Mouse (Mus musculus): ENCODE results near the gene Selenoh. TPM values are rescaled to one million over a fixed set of nuclear protein-coding genes. Genes with fewer than 3 reads are reported as not detected.
"Not testable (repeated sequence)": the region's sequence is repeated elsewhere in the genome, so short reads cannot be mapped to it uniquely, and the experiment has no call there.

The Selenoh gene
- polyA plus RNA-seq, 1 experiment = 129 TPM

- no peaks in the 10 kb centered on the region for H3K27me3 ChIP-seq (ENCODE audit: control insufficient read depth, insufficient read depth, insufficient read length)
- H3ac ChIP-seq (ENCODE audit: control insufficient read depth, insufficient read length) = peak overlapping the region; percentile 26
- peak overlapping the region; percentile 61 for H3K4me3 ChIP-seq
- H3K4me2 ChIP-seq (ENCODE audit: low read depth) = peak overlapping the region; percentile 89
- peaks cover 31% of the 10 kb centered on the region for H3K79me2 ChIP-seq (ENCODE audit: control insufficient read depth, insufficient read depth)
- no peak for TF ChIP-seq TCF3 (IDR thresholded peaks at IDR 0.05; ENCODE audit: insufficient read length, low read depth)
- TF ChIP-seq REST (IDR thresholded peaks at IDR 0.05; ENCODE audit: insufficient read depth, insufficient read length) = no peak
- TF ChIP-seq SRF (IDR thresholded peaks at IDR 0.05; ENCODE audit: control insufficient read depth, insufficient read length, low read depth) = no peak
- no peak for TF ChIP-seq POLR2AphosphoS2 (IDR thresholded peaks at IDR 0.05; ENCODE audit: insufficient read length, low read depth)
- no peak for TF ChIP-seq USF1 (IDR thresholded peaks at IDR 0.05; ENCODE audit: low read depth)
- H3K36me3 ChIP-seq (ENCODE audit: control insufficient read depth, insufficient read depth) = peaks cover 10% of the 10 kb centered on the region
Measured at GRCm38 (mm10) chr2:84677270-84677967, 6.8 kb upstream of the Selenoh start.

GRCm38 (mm10) chr2:84671535-84671934 lies 965 bp upstream of the Selenoh start:
- H3K79me2 ChIP-seq (ENCODE audit: control insufficient read depth, insufficient read depth) = peaks cover 19% of the 10 kb centered on the region
- not testable (repeated sequence) for H3K27me3 ChIP-seq (ENCODE audit: control insufficient read depth, insufficient read depth, insufficient read length); H3ac ChIP-seq (ENCODE audit: control insufficient read depth, insufficient read length); H3K4me2 ChIP-seq (ENCODE audit: low read depth)
- H3K36me3 ChIP-seq (ENCODE audit: control insufficient read depth, insufficient read depth) = peaks cover 12% of the 10 kb centered on the region
- H3K4me3 ChIP-seq = peak overlapping the region; percentile 92

- H3K79me2 ChIP-seq (ENCODE audit: control insufficient read depth, insufficient read depth) = peaks cover 15% of the 10 kb centered on the region
- H3ac ChIP-seq (ENCODE audit: control insufficient read depth, insufficient read length) = peak overlapping the region; percentile 91
- TF ChIP-seq CEBPB (IDR thresholded peaks at IDR 0.05; ENCODE audit: insufficient read depth, poor library complexity, severe bottlenecking) = no peak
- no peak for TF ChIP-seq MYOD1 (IDR thresholded peaks at IDR 0.05; ENCODE audit: control insufficient read depth in 1 of 3, insufficient read length in 2 of 3, low read depth in 2 of 3)
- TF ChIP-seq TCF12 (IDR thresholded peaks at IDR 0.05; ENCODE audit: insufficient read depth, poor library complexity, severe bottlenecking) = no peak
- TF ChIP-seq POLR2AphosphoS2 (IDR thresholded peaks at IDR 0.05; ENCODE audit: insufficient read length, low read depth) = no peak
- no peak for TF ChIP-seq POLR2A (IDR thresholded peaks at IDR 0.05; ENCODE audit: insufficient read length, low read depth)
- TF ChIP-seq E2F4 (IDR thresholded peaks at IDR 0.05; ENCODE audit: insufficient read depth) = no peak
- TF ChIP-seq MYOG (IDR thresholded peaks at IDR 0.05; ENCODE audit: control insufficient read depth in 1 of 3, insufficient read depth in 1 of 3, insufficient read length in 2 of 3, low read depth in 2 of 3) = no peak
- TF ChIP-seq REST (IDR thresholded peaks at IDR 0.05; ENCODE audit: insufficient read depth, insufficient read length) = no peak
- TF ChIP-seq MAX (IDR thresholded peaks at IDR 0.05; ENCODE audit: low read depth) = no peak
- TF ChIP-seq SRF (IDR thresholded peaks at IDR 0.05; ENCODE audit: control insufficient read depth, insufficient read length, low read depth) = no peak
- no peak for TF ChIP-seq USF1 (IDR thresholded peaks at IDR 0.05; ENCODE audit: low read depth)
- no peak for TF ChIP-seq TCF3 (IDR thresholded peaks at IDR 0.05; ENCODE audit: insufficient read length, low read depth)
- peaks cover 12% of the 10 kb centered on the region for H3K36me3 ChIP-seq (ENCODE audit: control insufficient read depth, insufficient read depth)
- H3K4me2 ChIP-seq (ENCODE audit: low read depth) = peak overlapping the region; percentile 89
- peak overlapping the region; percentile 92 for H3K4me3 ChIP-seq
- H3K27me3 ChIP-seq (ENCODE audit: control insufficient read depth, insufficient read depth, insufficient read length) = no peaks in the 10 kb centered on the region
Measured at GRCm38 (mm10) chr2:84669828-84670568, 572 bp downstream of the Selenoh start.

- TF ChIP-seq SRF (IDR thresholded peaks at IDR 0.05; ENCODE audit: control insufficient read depth, insufficient read length, low read depth) (no peak), POLR2AphosphoS2 (IDR thresholded peaks at IDR 0.05; ENCODE audit: insufficient read length, low read depth) (no peak), CEBPB (IDR thresholded peaks at IDR 0.05; ENCODE audit: insufficient read depth, poor library complexity, severe bottlenecking) (no peak), MYOD1 (IDR thresholded peaks at IDR 0.05; ENCODE audit: control insufficient read depth in 1 of 3, insufficient read length in 2 of 3, low read depth in 2 of 3) (no peak), E2F4 (IDR thresholded peaks at IDR 0.05; ENCODE audit: insufficient read depth) (no peak)
- Histone ChIP-seq H3K36me3 (ENCODE audit: control insufficient read depth, insufficient read depth) (no peaks in the 10 kb centered on the region), H3ac (ENCODE audit: control insufficient read depth, insufficient read length) (no peak overlapping the region), H3K4me2 (ENCODE audit: low read depth) (no peak overlapping the region), H3K79me2 (ENCODE audit: control insufficient read depth, insufficient read depth) (peaks cover 15% of the 10 kb centered on the region), H3K4me3 (no peak overlapping the region), H3K27me3 (ENCODE audit: control insufficient read depth, insufficient read depth, insufficient read length) (no peaks in the 10 kb centered on the region)
Measured at GRCm38 (mm10) chr2:84666081-84666480, 4.5 kb downstream of the Selenoh start.

- no peak overlapping the region for H3K4me2 ChIP-seq (ENCODE audit: low read depth)
- H3K79me2 ChIP-seq (ENCODE audit: control insufficient read depth, insufficient read depth) = no peaks in the 10 kb centered on the region
- no peak overlapping the region for H3ac ChIP-seq (ENCODE audit: control insufficient read depth, insufficient read length)
- TF ChIP-seq CEBPB (IDR thresholded peaks at IDR 0.05; ENCODE audit: insufficient read depth, poor library complexity, severe bottlenecking) = no peak
- no peak for TF ChIP-seq MAX (IDR thresholded peaks at IDR 0.05; ENCODE audit: low read depth)
- TF ChIP-seq REST (IDR thresholded peaks at IDR 0.05; ENCODE audit: insufficient read depth, insufficient read length) = no peak
- no peak for TF ChIP-seq USF1 (IDR thresholded peaks at IDR 0.05; ENCODE audit: low read depth)
- no peak for TF ChIP-seq MYOD1 (IDR thresholded peaks at IDR 0.05; ENCODE audit: control insufficient read depth in 1 of 3, insufficient read length in 2 of 3, low read depth in 2 of 3)
- TF ChIP-seq POLR2A (IDR thresholded peaks at IDR 0.05; ENCODE audit: insufficient read length, low read depth) = no peak
- no peak for TF ChIP-seq E2F4 (IDR thresholded peaks at IDR 0.05; ENCODE audit: insufficient read depth)
- no peak for TF ChIP-seq SRF (IDR thresholded peaks at IDR 0.05; ENCODE audit: control insufficient read depth, insufficient read length, low read depth)
- TF ChIP-seq TCF3 (IDR thresholded peaks at IDR 0.05; ENCODE audit: insufficient read length, low read depth) = no peak
- TF ChIP-seq POLR2AphosphoS2 (IDR thresholded peaks at IDR 0.05; ENCODE audit: insufficient read length, low read depth) = no peak
- TF ChIP-seq TCF12 (IDR thresholded peaks at IDR 0.05; ENCODE audit: insufficient read depth, poor library complexity, severe bottlenecking) = no peak
- H3K4me3 ChIP-seq = no peak overlapping the region
- no peaks in the 10 kb centered on the region for H3K27me3 ChIP-seq (ENCODE audit: control insufficient read depth, insufficient read depth, insufficient read length)
- no peaks in the 10 kb centered on the region for H3K36me3 ChIP-seq (ENCODE audit: control insufficient read depth, insufficient read depth)
Measured at GRCm38 (mm10) chr2:84662866-84663265, 7.7 kb downstream of the Selenoh start.
